Mouse (Mus musculus): ENCODE measurements around the gene Ubtd1. TPM values are rescaled to one million over a fixed set of nuclear protein-coding genes. Genes with fewer than 3 reads are reported as not detected.

Ubtd1 gene
- polyA plus RNA-seq, 1 experiment = 14.9 TPM

GRCm38 (mm10) chr19:42015001-42015400, 33.4 kb downstream of the Ubtd1 start:
- no peak for TF ChIP-seq CTCF (IDR thresholded peaks at IDR 0.05; ENCODE audit: extremely low read depth, insufficient read depth, low read length)
- no peak for TF ChIP-seq POLR2A (IDR thresholded peaks at IDR 0.05; ENCODE audit: extremely low read depth, insufficient read depth, low read length)
- no peak overlapping the region for H3K4me3 ChIP-seq (ENCODE audit: insufficient read depth, low read length)
- H3K4me1 ChIP-seq (ENCODE audit: control insufficient read depth, insufficient read depth, low read length) = peaks cover 2% of the 10 kb centered on the region; the same call in 1 of the 2 replicates
- H3K27ac ChIP-seq (ENCODE audit: insufficient read depth, low read length) = no peak overlapping the region

- Histone ChIP-seq H3K4me3 (ENCODE audit: insufficient read depth, low read length) (no peak overlapping the region), H3K4me1 (ENCODE audit: control insufficient read depth, insufficient read depth, low read length) (peaks cover 2% of the 10 kb centered on the region; the same call in 1 of the 2 replicates), H3K27ac (ENCODE audit: insufficient read depth, low read length) (no peak overlapping the region)
- no peak for TF ChIP-seq CTCF (IDR thresholded peaks at IDR 0.05; ENCODE audit: extremely low read depth, insufficient read depth, low read length)
Observed at GRCm38 (mm10) chr19:42016251-42016650, 34.7 kb downstream of the Ubtd1 start.

GRCm38 (mm10) chr19:42016840-42017239, 35.3 kb downstream of the Ubtd1 start:
- Histone ChIP-seq H3K4me1 (ENCODE audit: control insufficient read depth, insufficient read depth, low read length) (peaks cover 2% of the 10 kb centered on the region; the same call in 1 of the 2 replicates), H3K27ac (ENCODE audit: insufficient read depth, low read length) (peak overlapping the region; percentile 51; the same call in 1 of the 2 replicates), H3K4me3 (ENCODE audit: insufficient read depth, low read length) (no peak overlapping the region)
- TF ChIP-seq CTCF (IDR thresholded peaks at IDR 0.05; ENCODE audit: extremely low read depth, insufficient read depth, low read length) = no peak
- no peak for TF ChIP-seq POLR2A (IDR thresholded peaks at IDR 0.05; ENCODE audit: extremely low read depth, insufficient read depth, low read length)

DNA sequence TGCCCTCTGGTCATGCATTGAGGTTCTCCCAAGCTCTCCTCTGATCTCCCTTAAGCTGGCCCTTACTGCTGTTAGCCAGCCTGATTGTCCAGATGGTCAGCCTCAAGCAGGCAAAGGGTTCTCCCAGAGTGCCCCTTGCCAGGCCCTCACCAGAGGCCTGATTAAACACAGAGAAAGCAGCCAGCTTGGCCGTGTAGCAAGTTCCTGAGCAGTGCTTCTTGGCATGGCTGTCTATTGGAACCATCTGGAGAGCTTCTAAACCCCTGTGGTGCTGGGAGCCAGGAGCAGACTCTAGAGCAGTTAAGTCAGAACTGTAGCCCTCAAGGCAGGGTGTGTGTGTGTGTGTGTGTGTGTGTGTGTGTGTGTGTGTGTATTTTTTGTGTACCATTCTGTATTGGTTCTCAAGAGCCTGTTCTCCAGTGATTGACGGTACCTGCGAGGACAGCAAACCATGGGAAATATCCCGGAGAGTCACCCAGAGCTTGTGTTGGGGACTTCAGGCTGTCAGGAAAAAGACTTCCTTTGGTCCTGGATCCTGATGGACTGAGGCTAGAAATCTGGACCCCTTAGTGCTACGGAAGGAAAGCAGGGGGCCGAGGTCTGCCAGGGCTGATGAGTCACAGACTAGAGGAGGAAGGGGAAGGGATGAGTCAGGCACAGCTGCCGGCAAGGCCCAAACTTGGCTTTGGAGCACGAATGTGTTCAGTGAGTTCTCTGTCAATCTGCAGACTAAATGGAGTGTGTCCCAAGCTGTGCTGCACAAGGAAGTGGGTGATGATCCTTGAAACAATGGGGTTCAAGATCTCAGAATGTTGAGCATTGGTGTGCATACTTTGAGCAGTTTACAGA, 36.1 kb downstream of the Ubtd1 start:
- H3K4me3 ChIP-seq (ENCODE audit: insufficient read depth, low read length) = no peak overlapping the region
- peaks cover 2% of the 10 kb centered on the region; the same call in 1 of the 2 replicates for H3K4me1 ChIP-seq (ENCODE audit: control insufficient read depth, insufficient read depth, low read length)
- TF ChIP-seq CTCF (IDR thresholded peaks at IDR 0.05; ENCODE audit: extremely low read depth, insufficient read depth, low read length) = no peak
- TF ChIP-seq POLR2A (IDR thresholded peaks at IDR 0.05; ENCODE audit: extremely low read depth, insufficient read depth, low read length) = no peak
- H3K27ac ChIP-seq (ENCODE audit: insufficient read depth, low read length) = peak overlapping the region; percentile 51; the same call in 1 of the 2 replicates

GRCm38 (mm10) chr19:42019011-42019522, 37.5 kb downstream of the Ubtd1 start:
- H3K27ac ChIP-seq (ENCODE audit: insufficient read depth, low read length) = no peak overlapping the region
- no peak for TF ChIP-seq CTCF (IDR thresholded peaks at IDR 0.05; ENCODE audit: extremely low read depth, insufficient read depth, low read length)
- TF ChIP-seq POLR2A (IDR thresholded peaks at IDR 0.05; ENCODE audit: extremely low read depth, insufficient read depth, low read length) = no peak
- peaks cover 2% of the 10 kb centered on the region; the same call in 1 of the 2 replicates for H3K4me1 ChIP-seq (ENCODE audit: control insufficient read depth, insufficient read depth, low read length)
- H3K4me3 ChIP-seq (ENCODE audit: insufficient read depth, low read length) = no peak overlapping the region

- Histone ChIP-seq H3K27ac (ENCODE audit: insufficient read depth, low read length) (no peak overlapping the region), H3K4me1 (ENCODE audit: control insufficient read depth, insufficient read depth, low read length) (peaks cover 2% of the 10 kb centered on the region; the same call in 1 of the 2 replicates), H3K4me3 (ENCODE audit: insufficient read depth, low read length) (no peak overlapping the region)
- TF ChIP-seq POLR2A (IDR thresholded peaks at IDR 0.05; ENCODE audit: extremely low read depth, insufficient read depth, low read length) = no peak
- no peak for TF ChIP-seq CTCF (IDR thresholded peaks at IDR 0.05; ENCODE audit: extremely low read depth, insufficient read depth, low read length)
Observed at GRCm38 (mm10) chr19:42021681-42022541, 40.3 kb downstream of the Ubtd1 start.

DNA sequence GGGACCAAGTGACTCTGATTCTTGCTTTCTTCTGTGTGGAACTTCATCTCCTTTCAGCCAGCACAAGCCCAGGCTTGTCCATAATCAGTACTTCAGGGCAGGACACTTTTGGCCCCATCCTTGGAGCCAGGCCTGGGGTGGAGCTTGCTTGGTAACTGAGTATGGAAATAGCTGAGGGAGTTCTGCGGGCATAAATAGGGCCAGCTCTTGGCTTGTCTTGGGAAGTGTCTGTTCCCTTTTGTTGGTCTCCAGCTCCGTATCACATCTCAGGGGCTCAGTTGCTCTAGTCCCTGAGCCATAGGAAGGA, 40.9 kb downstream of the Ubtd1 start:
- Histone ChIP-seq H3K4me1 (ENCODE audit: control insufficient read depth, insufficient read depth, low read length) (no peaks in the 10 kb centered on the region), H3K4me3 (ENCODE audit: insufficient read depth, low read length) (no peak overlapping the region), H3K27ac (ENCODE audit: insufficient read depth, low read length) (no peak overlapping the region)
- TF ChIP-seq CTCF (IDR thresholded peaks at IDR 0.05; ENCODE audit: extremely low read depth, insufficient read depth, low read length) (no peak), POLR2A (IDR thresholded peaks at IDR 0.05; ENCODE audit: extremely low read depth, insufficient read depth, low read length) (no peak)

- Histone ChIP-seq H3K4me1 (ENCODE audit: control insufficient read depth, insufficient read depth, low read length) (no peaks in the 10 kb centered on the region), H3K27ac (ENCODE audit: insufficient read depth, low read length) (no peak overlapping the region), H3K4me3 (ENCODE audit: insufficient read depth, low read length) (no peak overlapping the region)
- TF ChIP-seq POLR2A (IDR thresholded peaks at IDR 0.05; ENCODE audit: extremely low read depth, insufficient read depth, low read length) = no peak
- peak; percentile 94 for TF ChIP-seq CTCF (IDR thresholded peaks at IDR 0.05; ENCODE audit: extremely low read depth, insufficient read depth, low read length)
Observed at GRCm38 (mm10) chr19:42026158-42026557, 44.6 kb downstream of the Ubtd1 start.

DNA sequence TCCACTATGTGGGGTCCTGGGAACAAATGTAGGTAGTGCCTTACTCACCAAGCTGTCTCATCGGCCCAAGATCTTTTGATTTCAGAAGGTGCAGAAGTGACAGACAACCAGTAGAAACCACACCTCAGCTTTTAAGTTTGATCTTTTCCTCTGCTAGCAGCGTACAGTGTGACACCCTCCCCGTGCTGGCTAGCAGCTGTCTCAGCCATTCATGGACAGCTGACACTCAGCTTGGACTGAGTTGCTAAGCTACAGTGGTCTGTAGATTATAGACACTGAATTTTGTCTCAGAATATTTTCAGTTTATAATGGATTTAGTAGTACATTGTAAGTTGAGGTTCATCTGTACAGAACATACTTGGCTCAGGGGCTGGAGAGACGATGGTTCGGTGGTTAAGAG, 49.5 kb downstream of the Ubtd1 start:
- no peaks in the 10 kb centered on the region for H3K4me1 ChIP-seq (ENCODE audit: control insufficient read depth, insufficient read depth, low read length)
- H3K27ac ChIP-seq (ENCODE audit: insufficient read depth, low read length) = no peak overlapping the region
- TF ChIP-seq CTCF (IDR thresholded peaks at IDR 0.05; ENCODE audit: extremely low read depth, insufficient read depth, low read length) (no peak), POLR2A (IDR thresholded peaks at IDR 0.05; ENCODE audit: extremely low read depth, insufficient read depth, low read length) (no peak)
- H3K4me3 ChIP-seq (ENCODE audit: insufficient read depth, low read length) = no peak overlapping the region

All from cortical plate, adult 2 months (tissue).